Mouse (Mus musculus) testis, adult 2 months (tissue): ENCODE measurements around the gene Gm10570.

ENCODE experiments used
- CTCF ChIP-seq: fragments of 200-500 bp; IDR thresholded peaks from 2 replicates; pipeline ENCODE4 v1.5.1; 2012; ENCODE audit warnings: low read depth, mild to moderate bottlenecking, inconsistent platforms, low read length, moderate library complexity; ENCODE audit not compliant: control insufficient read depth, insufficient read depth, insufficient replicate concordance
- POLR2A ChIP-seq: fragments of 200-500 bp; IDR thresholded peaks from 2 replicates; pipeline ENCODE4 v1.6.1; 2012; ENCODE audit warnings: low read depth, mild to moderate bottlenecking, inconsistent platforms, low read length, moderate library complexity; ENCODE audit not compliant: control insufficient read depth

DNA sequence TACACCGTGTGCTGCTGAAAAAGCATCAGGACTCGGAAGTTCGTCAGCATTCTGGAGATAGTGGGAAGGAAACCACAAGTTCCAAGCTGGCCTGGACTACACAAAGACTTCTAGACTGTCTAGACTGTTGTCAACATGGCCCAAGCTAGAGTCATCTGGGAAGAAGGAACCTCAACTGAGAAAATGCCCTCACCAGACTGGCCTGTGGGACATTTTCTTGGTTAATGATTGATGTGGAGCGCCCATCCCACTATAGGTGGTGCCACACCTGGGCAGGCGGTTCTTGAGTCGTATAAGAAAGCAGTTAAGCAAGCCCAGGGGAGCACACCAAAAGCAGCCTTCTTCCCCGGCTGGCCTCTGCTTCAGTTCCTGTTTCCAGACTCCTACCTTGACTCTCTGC lies 44.1 kb upstream of the Gm10570 start:
- TF ChIP-seq CTCF (no peak), POLR2A (no peak)
